Mouse (Mus musculus) kidney, embryonic 14.5 days (tissue): Measurements from ENCODE around the gene Spata25. TPM values are rescaled to one million over a fixed set of nuclear protein-coding genes. Genes with fewer than 3 reads are reported as not detected.

Experiments
- ATAC-seq: fragments of 200-750 bp; cut with Nextera tagmentation; 2 replicates; pipeline ENCODE4 v1.8.0; 2017; ENCODE audit warnings: moderate number of reproducible peaks, mild to moderate bottlenecking, moderate TSS enrichment, moderate library complexity; ENCODE audit not compliant: low FRiP score, low TSS enrichment
- H3K27ac ChIP-seq: fragments of 300-500 bp; sonication (generic); 2 replicates; pipeline ENCODE4 v1.5.1; 2014; ENCODE audit warnings: low read depth, mild to moderate bottlenecking, low read length, moderate library complexity, mixed read lengths
- H3K27me3 ChIP-seq: fragments of 300-500 bp; sonication (generic); 2 replicates; pipeline ENCODE4 v1.6.1; 2014; ENCODE audit warnings: mild to moderate bottlenecking, low read length; ENCODE audit not compliant: control insufficient read depth, insufficient read depth
- H3K36me3 ChIP-seq: fragments of 300-500 bp; sonication (generic); 2 replicates; pipeline ENCODE4 v1.6.1; 2014; ENCODE audit warnings: low read length, mixed read lengths; ENCODE audit not compliant: control insufficient read depth, insufficient read depth
- H3K4me1 ChIP-seq: fragments of 300-500 bp; sonication (generic); 2 replicates; pipeline ENCODE4 v1.6.1; 2014; ENCODE audit warnings: low read length, mixed read lengths; ENCODE audit not compliant: control insufficient read depth, insufficient read depth
- H3K4me2 ChIP-seq: fragments of 300-500 bp; sonication (generic); replicated peaks from 2 replicates; pipeline ENCODE4 v1.6.1; 2014; ENCODE audit warnings: low read depth, mild to moderate bottlenecking, low read length
- H3K4me3 ChIP-seq: fragments of 300-500 bp; sonication (generic); 2 replicates; pipeline ENCODE4 v1.5.1; 2014; ENCODE audit warnings: mild to moderate bottlenecking, low read length
- H3K9ac ChIP-seq: fragments of 300-500 bp; sonication (generic); 2 replicates; pipeline ENCODE4 v1.6.1; 2014; ENCODE audit warnings: low read depth, mild to moderate bottlenecking, low read length, moderate library complexity
- H3K9me3 ChIP-seq: fragments of 300-500 bp; sonication (generic); 2 replicates; pipeline ENCODE4 v1.6.1; 2016; ENCODE audit warnings: low read length; ENCODE audit not compliant: control insufficient read depth
- WGBS: fragments of 180-500 bp; shearing (Covaris S2); extraction: QIAGEN DNeasy Blood & Tissue Kit; methylation state at CpG from one replicate; pipeline ENCODE4 v1.1.7; 2014; 5-methylcytosine and 5-hydroxymethylcytosine counted together
- polyA plus RNA-seq: library from polyadenylated mRNA; unstranded; fragments of >200 nt; fragmentation: Nextera tagmentation; extraction: Ambion mirVana; gene quantifications from 2 replicates; pipeline ENCODE4 v1.2.1, GENCODE M21; 2014

Spata25 gene
- polyA plus RNA-seq, 1 experiment from 2014 or later: not detected

GRCm38 (mm10) chr2:164793236-164793635 lies 35.1 kb downstream of the Spata25 start:
- Histone ChIP-seq H3K9me3 (no peaks in the 10 kb centered on the region), H3K4me2 (no peak overlapping the region), H3K9ac (no peak overlapping the region), H3K4me1 (no peaks in the 10 kb centered on the region), H3K36me3 (peaks cover 63% of the 10 kb centered on the region), H3K27ac (no peak overlapping the region), H3K4me3 (no peak overlapping the region), H3K27me3 (no peaks in the 10 kb centered on the region)
- no peak for ATAC-seq
- WGBS: 92% methylated on average over 3 of the region's 3 CpGs

- no peaks in the 10 kb centered on the region for H3K4me1 ChIP-seq
- no peak for ATAC-seq
- H3K36me3 ChIP-seq: peaks cover 58% of the 10 kb centered on the region
- no peaks in the 10 kb centered on the region for H3K27me3 ChIP-seq
- H3K27ac ChIP-seq: no peak overlapping the region
- no peak overlapping the region for H3K4me2 ChIP-seq
- H3K9me3 ChIP-seq: no peaks in the 10 kb centered on the region
- no peak overlapping the region for H3K9ac ChIP-seq
- no peak overlapping the region for H3K4me3 ChIP-seq
- 94% methylated on average over 12 of the region's 12 CpGs for WGBS
Measured at GRCm38 (mm10) chr2:164792400-164793190, 35.7 kb downstream of the Spata25 start.

- peaks cover 3% of the 10 kb centered on the region; the same call in 1 of the 2 replicates for H3K4me1 ChIP-seq
- H3K4me3 ChIP-seq: no peak overlapping the region
- no peaks in the 10 kb centered on the region for H3K9me3 ChIP-seq
- no peak for ATAC-seq
- no peak overlapping the region for H3K4me2 ChIP-seq
- no peak overlapping the region for H3K27ac ChIP-seq
- 96% methylated on average over 18 of the region's 18 CpGs for WGBS
- H3K9ac ChIP-seq: no peak overlapping the region
- H3K36me3 ChIP-seq: peaks cover 57% of the 10 kb centered on the region
- H3K27me3 ChIP-seq: no peaks in the 10 kb centered on the region
Measured at GRCm38 (mm10) chr2:164791841-164792261, 36.5 kb downstream of the Spata25 start.

GRCm38 (mm10) chr2:164790451-164790850 lies 37.9 kb downstream of the Spata25 start:
- no peak for ATAC-seq
- Histone ChIP-seq H3K27me3 (no peaks in the 10 kb centered on the region), H3K4me3 (no peak overlapping the region), H3K27ac (no peak overlapping the region), H3K9ac (no peak overlapping the region), H3K4me1 (peaks cover 7% of the 10 kb centered on the region; the same call in 1 of the 2 replicates), H3K36me3 (peaks cover 46% of the 10 kb centered on the region), H3K4me2 (no peak overlapping the region), H3K9me3 (no peaks in the 10 kb centered on the region)
- 80% methylated on average over 4 of the region's 4 CpGs for WGBS

- WGBS: 65% methylated on average over 4 of the region's 4 CpGs
- H3K36me3 ChIP-seq: peaks cover 32% of the 10 kb centered on the region
- no peaks in the 10 kb centered on the region for H3K9me3 ChIP-seq
- no peak for ATAC-seq
- no peak overlapping the region for H3K4me2 ChIP-seq
- no peak overlapping the region for H3K9ac ChIP-seq
- H3K27me3 ChIP-seq: no peaks in the 10 kb centered on the region
- no peak overlapping the region for H3K27ac ChIP-seq
- peaks cover 13% of the 10 kb centered on the region; the same call in 1 of the 2 replicates for H3K4me1 ChIP-seq
- H3K4me3 ChIP-seq: no peak overlapping the region
Measured at GRCm38 (mm10) chr2:164788411-164788810, 39.9 kb downstream of the Spata25 start.

- no peaks in the 10 kb centered on the region for H3K27me3 ChIP-seq
- no peak overlapping the region for H3K27ac ChIP-seq
- peaks cover 13% of the 10 kb centered on the region; the same call in 1 of the 2 replicates for H3K4me1 ChIP-seq
- no peak overlapping the region for H3K9ac ChIP-seq
- no peak overlapping the region for H3K4me2 ChIP-seq
- 72% methylated on average over 10 of the region's 10 CpGs for WGBS
- no peak overlapping the region for H3K4me3 ChIP-seq
- no peaks in the 10 kb centered on the region for H3K9me3 ChIP-seq
- ATAC-seq: no peak
- peaks cover 28% of the 10 kb centered on the region for H3K36me3 ChIP-seq
Measured at GRCm38 (mm10) chr2:164787779-164788178, 40.6 kb downstream of the Spata25 start.

DNA sequence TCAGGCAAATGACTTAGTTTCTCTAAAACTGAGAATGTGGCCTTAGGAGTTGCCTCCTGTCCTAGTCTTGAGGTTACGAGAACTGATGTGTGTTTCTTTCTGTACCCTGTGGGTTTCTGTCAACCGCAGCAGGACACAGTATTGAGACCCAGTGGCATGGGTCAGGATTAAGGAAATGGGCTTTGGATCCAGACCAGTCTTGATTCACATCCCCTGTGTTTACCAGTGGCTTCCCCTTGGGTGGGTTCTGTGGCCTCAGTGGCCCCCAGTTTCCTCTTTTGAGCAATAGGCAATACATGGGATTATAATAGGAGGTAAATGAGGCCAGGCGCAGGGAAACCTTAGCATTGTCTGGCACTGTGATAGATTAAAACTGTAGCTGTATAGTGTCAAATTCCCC lies 41.3 kb downstream of the Spata25 start:
- peak overlapping the region; percentile 93 for H3K4me2 ChIP-seq
- H3K9ac ChIP-seq: peak overlapping the region; percentile 78
- peaks cover 21% of the 10 kb centered on the region for H3K36me3 ChIP-seq
- no peaks in the 10 kb centered on the region for H3K9me3 ChIP-seq
- H3K27me3 ChIP-seq: no peaks in the 10 kb centered on the region
- 90% methylated on average over 3 of the region's 3 CpGs for WGBS
- H3K27ac ChIP-seq: no peak overlapping the region
- H3K4me3 ChIP-seq: peak overlapping the region; percentile 71
- H3K4me1 ChIP-seq: peaks cover 13% of the 10 kb centered on the region; the same call in 1 of the 2 replicates
- ATAC-seq: no peak

- ATAC-seq: peak; percentile 7; the same call in 1 of the 2 replicates
- Histone ChIP-seq H3K4me2 (peak overlapping the region; percentile 93), H3K36me3 (peaks cover 15% of the 10 kb centered on the region; the same call in 1 of the 2 replicates), H3K4me1 (peaks cover 13% of the 10 kb centered on the region; the same call in 1 of the 2 replicates), H3K9ac (peak overlapping the region; percentile 78), H3K9me3 (no peaks in the 10 kb centered on the region), H3K27me3 (no peaks in the 10 kb centered on the region), H3K27ac (peak overlapping the region; percentile 83; the same call in 1 of the 2 replicates), H3K4me3 (peak overlapping the region; percentile 71)
- WGBS: 7% methylated on average over 15 of the region's 15 CpGs
Measured at GRCm38 (mm10) chr2:164786388-164786885, 41.9 kb downstream of the Spata25 start.
